Mouse (Mus musculus) lung, embryonic 14.5 days (tissue): Measurements from ENCODE around the gene Polr3b. TPM values are rescaled to one million over a fixed set of nuclear protein-coding genes. Genes with fewer than 3 reads are reported as not detected.

Source experiments
- ATAC-seq: fragments of 200-750 bp; cut with Nextera tagmentation; 2 replicates; pipeline ENCODE4 v1.8.0; 2017; ENCODE audit warnings: mild to moderate bottlenecking, moderate TSS enrichment, moderate library complexity; ENCODE audit not compliant: insufficient read depth
- DNase-seq: peaks from one replicate; pipeline ENCODE4 v3.0.0-alpha.2; 2015
- H3K27ac ChIP-seq: fragments of 300-500 bp; sonication (generic); 2 replicates; pipeline ENCODE4 v1.5.1; 2014; ENCODE audit warnings: low read depth, mild to moderate bottlenecking, moderate library complexity
- H3K27me3 ChIP-seq: fragments of 300-500 bp; sonication (generic); 2 replicates; pipeline ENCODE4 v1.6.1; 2014; ENCODE audit warnings: low read length, control low read depth; ENCODE audit not compliant: insufficient read depth
- H3K36me3 ChIP-seq: fragments of 300-500 bp; sonication (generic); 2 replicates; pipeline ENCODE4 v1.6.1; 2014; ENCODE audit warnings: control low read depth; ENCODE audit not compliant: insufficient read depth
- H3K4me1 ChIP-seq: fragments of 300-500 bp; sonication (generic); 2 replicates; pipeline ENCODE4 v1.6.1; 2014; ENCODE audit warnings: antibody characterized with exemption, control low read depth; ENCODE audit not compliant: insufficient read depth
- H3K4me2 ChIP-seq: fragments of 300-500 bp; sonication (generic); 2 replicates; pipeline ENCODE4 v1.6.1; 2014; ENCODE audit warnings: mild to moderate bottlenecking
- H3K4me3 ChIP-seq: fragments of 300-500 bp; sonication (generic); 2 replicates; pipeline ENCODE4 v1.5.1; 2014; ENCODE audit warnings: low read depth, low read length
- H3K9ac ChIP-seq: fragments of 300-500 bp; sonication (generic); 2 replicates; pipeline ENCODE4 v1.6.1; 2014
- H3K9me3 ChIP-seq: fragments of 300-500 bp; sonication (generic); 2 replicates; pipeline ENCODE4 v1.6.1; 2016; ENCODE audit warnings: low read depth, low read length, control low read depth
- CTCF ChIP-seq: IDR thresholded peaks from 2 replicates; pipeline ENCODE4 v1.5.1; 2016; ENCODE audit warnings: antibody characterized with exemption, low read depth
- WGBS: fragments of 180-500 bp; shearing (Covaris S2); extraction: QIAGEN DNeasy Blood & Tissue Kit; methylation state at CpG from one replicate; pipeline ENCODE4 v1.1.7; 2014; 5-methylcytosine and 5-hydroxymethylcytosine counted together
- polyA plus RNA-seq: library from polyadenylated mRNA; unstranded; fragments of >200 nt; fragmentation: Nextera tagmentation; extraction: Ambion mirVana; gene quantifications from 2 replicates; pipeline ENCODE4 v1.2.1, GENCODE M21; 2014

Polr3b gene
- polyA plus RNA-seq, 1 experiment from 2014 or later: 16.4 TPM

GRCm38 (mm10) chr10:84592745-84593144 lies 29.3 kb upstream of the Polr3b start:
- 37% methylated on average over 3 of the region's 3 CpGs for WGBS
- H3K4me1 ChIP-seq: peaks cover 9% of the 10 kb centered on the region; the same call in 1 of the 2 replicates
- DNase-seq (peak; percentile 86), ATAC-seq (peak; percentile 89)
- no peaks in the 10 kb centered on the region for H3K27me3 ChIP-seq
- H3K9me3 ChIP-seq: no peaks in the 10 kb centered on the region
- H3K9ac ChIP-seq: no peak overlapping the region
- no peak overlapping the region for H3K4me2 ChIP-seq
- no peak for TF ChIP-seq CTCF
- H3K36me3 ChIP-seq: no peaks in the 10 kb centered on the region
- no peak overlapping the region for H3K4me3 ChIP-seq
- peak overlapping the region; percentile 54; the same call in 1 of the 2 replicates for H3K27ac ChIP-seq

GRCm38 (mm10) chr10:84597127-84597785 lies 24.8 kb upstream of the Polr3b start:
- Histone ChIP-seq H3K27me3 (no peaks in the 10 kb centered on the region), H3K27ac (peak overlapping the region; percentile 64; the same call in 1 of the 2 replicates)

GRCm38 (mm10) chr10:84598172-84598571 lies 23.9 kb upstream of the Polr3b start:
- Histone ChIP-seq H3K27me3 (no peaks in the 10 kb centered on the region), H3K4me3 (no peak overlapping the region), H3K9ac (no peak overlapping the region), H3K36me3 (no peaks in the 10 kb centered on the region), H3K4me1 (0 out of 2 replicates have a peak, but pooled peaks cover 6% of the 10 kb centered on the region), H3K4me2 (no peak overlapping the region), H3K27ac (no peak overlapping the region), H3K9me3 (no peaks in the 10 kb centered on the region)
- ATAC-seq: no peak
- peak; percentile 14; the same call in 1 of the 2 replicates for TF ChIP-seq CTCF
- WGBS: 32% methylated on average over 1 of the region's 1 CpGs
- no peak for DNase-seq

More at GRCm38 (mm10) chr10:84597127-84597785, 24.8 kb upstream of the Polr3b start:
- no peak for TF ChIP-seq CTCF
- DNase-seq: peak; percentile 88
- H3K4me1 ChIP-seq: peaks cover 8% of the 10 kb centered on the region; the same call in 1 of the 2 replicates
- H3K9me3 ChIP-seq: no peaks in the 10 kb centered on the region
- H3K9ac ChIP-seq: no peak overlapping the region
- H3K4me3 ChIP-seq: no peak overlapping the region
- ATAC-seq: peak; percentile 60
- H3K4me2 ChIP-seq: no peak overlapping the region
- no peaks in the 10 kb centered on the region for H3K36me3 ChIP-seq
- WGBS: 21% methylated on average over 3 of the region's 3 CpGs

- no peak overlapping the region for H3K9ac ChIP-seq
- TF ChIP-seq CTCF: no peak
- no peak overlapping the region for H3K27ac ChIP-seq
- no peaks in the 10 kb centered on the region for H3K36me3 ChIP-seq
- 78% methylated on average over 6 of the region's 6 CpGs for WGBS
- H3K4me2 ChIP-seq: no peak overlapping the region
- ATAC-seq (no peak), DNase-seq (no peak)
- 0 out of 2 replicates have a peak, but pooled peaks cover 6% of the 10 kb centered on the region for H3K4me1 ChIP-seq
- no peaks in the 10 kb centered on the region for H3K9me3 ChIP-seq
- no peak overlapping the region for H3K4me3 ChIP-seq
- no peaks in the 10 kb centered on the region for H3K27me3 ChIP-seq
Observed at GRCm38 (mm10) chr10:84600136-84600535, 22.0 kb upstream of the Polr3b start.

- H3K36me3 ChIP-seq: no peaks in the 10 kb centered on the region
- no peak for ATAC-seq
- 72% methylated on average over 1 of the region's 1 CpGs for WGBS
Observed at GRCm38 (mm10) chr10:84604335-84604734, 17.8 kb upstream of the Polr3b start.

GRCm38 (mm10) chr10:84608361-84608760 lies 13.7 kb upstream of the Polr3b start:
- TF ChIP-seq CTCF: no peak
- no peak overlapping the region for H3K4me2 ChIP-seq
- H3K27me3 ChIP-seq: no peaks in the 10 kb centered on the region
- WGBS: 55% methylated on average over 3 of the region's 3 CpGs
- ATAC-seq (no peak), DNase-seq (no peak)
- no peaks in the 10 kb centered on the region for H3K36me3 ChIP-seq
- H3K9ac ChIP-seq: no peak overlapping the region
- no peak overlapping the region for H3K4me3 ChIP-seq
- no peak overlapping the region for H3K27ac ChIP-seq
- H3K9me3 ChIP-seq: no peaks in the 10 kb centered on the region
- 0 out of 2 replicates have a peak, but pooled peaks cover 4% of the 10 kb centered on the region for H3K4me1 ChIP-seq

More at GRCm38 (mm10) chr10:84604335-84604734, 17.8 kb upstream of the Polr3b start:
- no peak overlapping the region for H3K9ac ChIP-seq
- TF ChIP-seq CTCF: no peak
- H3K9me3 ChIP-seq: no peaks in the 10 kb centered on the region
- no peaks in the 10 kb centered on the region for H3K27me3 ChIP-seq
- DNase-seq: no peak
- H3K4me3 ChIP-seq: no peak overlapping the region
- H3K4me1 ChIP-seq: no peaks in the 10 kb centered on the region
- H3K27ac ChIP-seq: no peak overlapping the region
- no peak overlapping the region for H3K4me2 ChIP-seq

GRCm38 (mm10) chr10:84610324-84610723 lies 11.8 kb upstream of the Polr3b start:
- 37% methylated on average over 4 of the region's 4 CpGs for WGBS
- Histone ChIP-seq H3K9ac (no peak overlapping the region), H3K4me3 (no peak overlapping the region), H3K27ac (peak overlapping the region; percentile 82), H3K4me2 (no peak overlapping the region), H3K36me3 (no peaks in the 10 kb centered on the region), H3K27me3 (no peaks in the 10 kb centered on the region), H3K9me3 (no peaks in the 10 kb centered on the region), H3K4me1 (0 out of 2 replicates have a peak, but pooled peaks cover 4% of the 10 kb centered on the region)
- DNase-seq (no peak), ATAC-seq (no peak)
- no peak for TF ChIP-seq CTCF
